Mouse (Mus musculus): ENCODE results near the gene Foxo1. TPM values are rescaled to one million over a fixed set of nuclear protein-coding genes. Genes with fewer than 3 reads are reported as not detected.

The Foxo1 gene
- 1.00 and 1.0 TPM in 2 replicates for polyA plus RNA-seq (2012; rRNA removed)
- polyA plus RNA-seq (2014; fragmentation: Nextera tagmentation; extraction: Ambion mirVana), result 1.4 and 1.6 TPM in 2 replicates

DNA sequence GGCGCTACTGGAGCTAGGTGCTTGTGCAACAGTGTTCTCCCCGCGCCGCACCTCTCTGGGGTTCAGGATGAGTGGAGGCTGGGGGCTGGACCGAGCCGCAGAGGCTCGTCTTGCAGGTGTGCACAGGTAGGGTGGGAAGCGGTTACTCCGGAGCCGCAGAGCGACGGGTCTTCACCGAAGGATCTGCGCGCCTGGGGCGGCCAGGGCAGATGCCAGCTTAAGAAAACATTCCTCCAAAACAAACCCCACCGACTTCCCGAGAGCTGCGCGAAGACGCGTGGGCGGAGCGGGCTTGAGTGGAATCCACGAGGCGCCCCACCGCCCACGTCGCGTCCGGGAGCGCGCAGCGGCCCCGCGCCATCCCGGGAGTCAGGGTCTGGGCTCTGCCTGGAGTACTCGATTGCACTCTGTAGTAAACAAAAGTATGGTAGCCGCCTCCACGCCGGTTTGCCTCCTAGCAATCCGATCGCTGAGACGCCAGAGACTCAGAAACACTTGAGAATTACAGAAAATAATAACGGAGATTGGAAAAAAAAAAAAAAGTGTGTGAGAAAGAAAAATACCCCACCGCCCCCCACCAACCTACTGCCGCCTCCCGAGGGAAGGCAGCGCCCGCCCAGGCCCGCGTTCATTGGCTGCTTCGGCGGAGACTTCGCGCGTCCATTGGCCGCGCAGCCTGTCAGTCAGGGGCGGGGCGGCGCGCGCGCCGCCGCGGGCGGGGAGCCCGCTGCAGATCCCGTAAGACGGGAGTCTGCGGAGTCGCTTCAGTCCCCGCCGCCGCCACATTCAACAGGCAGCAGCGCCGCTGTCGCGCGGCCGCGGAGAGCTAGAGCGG is at the start of gene Foxo1:
TSS of gene Foxo1 (plus strand) at position 685 of the 835 bp plus-strand sequence.
- no peak for TF ChIP-seq CTCF (IDR thresholded peaks at IDR 0.05; ENCODE audit: low read depth)
- DNase-seq (ENCODE audit: low read depth in 3 of 3, low spot score in 3 of 3) (peak; percentile 62 to 68 (median 65)), ATAC-seq (ENCODE audit: insufficient read depth) (peak; percentile 92)
- under 1% methylated on average over 76 of the region's 85 CpGs for WGBS (ENCODE audit: insufficient replicate concordance)
- Histone ChIP-seq H3K9ac (replicated peaks) (peak within 1 kb of the TSS; percentile 64), H3K4me1 (replicated peaks; ENCODE audit: control insufficient read depth in 2 of 2, insufficient read depth in 2 of 2, low read length in 1 of 2) (peaks cover 6 to 9% of the 10 kb centered on the region in 2 experiments), H3K4me2 (ENCODE audit: low read depth) (peak within 1 kb of the TSS; percentile 84), H3K4me3 (ENCODE audit: insufficient read depth in 1 of 2, low read depth in 2 of 2, low read length in 2 of 2) (peak within 1 kb of the TSS; percentile 68 to 84), H3K36me3 (replicated peaks; ENCODE audit: control insufficient read depth, insufficient read depth, low read depth) (no peaks in the 10 kb centered on the region), H3K9me3 (ENCODE audit: control insufficient read depth, low read length) (no peaks in the 10 kb centered on the region), H3K27me3 (ENCODE audit: control insufficient read depth, insufficient read depth, low read length) (peaks cover 26% of the 10 kb centered on the region), H3K27ac (no peak within 1 kb of the TSS)

DNA sequence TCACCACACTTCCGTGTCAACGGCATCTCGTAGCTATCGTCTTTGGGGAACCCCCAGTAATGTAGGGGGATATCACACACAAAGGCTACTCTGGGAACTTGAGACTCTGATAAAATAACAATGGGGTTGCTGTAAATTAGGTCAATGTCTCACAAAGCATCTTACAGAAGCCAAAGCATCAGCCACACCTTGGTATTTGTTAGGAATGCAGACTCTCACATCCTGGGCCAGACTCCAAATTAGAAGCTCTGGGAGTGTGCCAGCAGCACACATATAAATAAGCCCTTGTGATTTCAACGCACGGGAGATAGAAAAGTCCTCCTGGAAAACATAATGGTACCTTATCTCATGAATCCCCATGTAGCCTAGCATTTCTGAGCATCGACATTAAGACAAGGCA is 49.3 kb upstream of the Foxo1 start:
- Histone ChIP-seq H3K27ac (no peak overlapping the region), H3K36me3 (replicated peaks; ENCODE audit: control insufficient read depth, insufficient read depth, low read depth) (no peaks in the 10 kb centered on the region), H3K4me2 (ENCODE audit: low read depth) (no peak overlapping the region), H3K4me1 (replicated peaks; ENCODE audit: control insufficient read depth in 2 of 2, insufficient read depth in 2 of 2, low read length in 1 of 2) (no peaks in the 10 kb centered on the region), H3K9ac (replicated peaks) (no peak overlapping the region), H3K9me3 (ENCODE audit: control insufficient read depth, low read length) (no peaks in the 10 kb centered on the region), H3K27me3 (ENCODE audit: control insufficient read depth, insufficient read depth, low read length) (no peaks in the 10 kb centered on the region), H3K4me3 (ENCODE audit: insufficient read depth in 1 of 2, low read depth in 2 of 2, low read length in 2 of 2) (no peak overlapping the region)
- ATAC-seq (ENCODE audit: insufficient read depth) (no peak), DNase-seq (ENCODE audit: low read depth in 3 of 3, low spot score in 3 of 3) (no peak)
- 72% methylated on average over 7 of the region's 7 CpGs for WGBS (ENCODE audit: insufficient replicate concordance)
- TF ChIP-seq CTCF (IDR thresholded peaks at IDR 0.05; ENCODE audit: low read depth) (no peak), EP300 (IDR thresholded peaks at IDR 0.05; ENCODE audit: low read depth) (no peak)

DNA sequence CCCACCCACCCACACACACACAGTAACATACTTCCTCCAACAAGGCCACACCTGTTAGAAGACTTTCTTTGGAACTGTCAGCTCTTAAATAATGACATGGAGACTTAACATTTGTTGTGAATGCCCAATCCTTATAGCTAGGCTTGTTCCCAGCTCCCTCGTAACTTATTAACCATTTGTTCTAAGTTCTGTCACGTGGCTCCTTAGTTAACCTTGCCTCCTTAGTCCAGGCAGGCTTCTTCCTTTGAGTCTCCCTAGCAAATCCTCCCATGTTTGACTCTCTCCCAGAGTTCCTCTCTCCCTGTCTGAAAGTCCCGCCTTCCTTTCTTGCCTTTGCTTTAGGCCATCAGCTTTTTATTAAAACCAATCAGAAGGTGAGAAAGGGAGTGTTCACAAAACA is 47.1 kb upstream of the Foxo1 start:
- Histone ChIP-seq H3K4me3 (ENCODE audit: insufficient read depth in 1 of 2, low read depth in 2 of 2, low read length in 2 of 2) (no peak overlapping the region), H3K4me1 (replicated peaks; ENCODE audit: control insufficient read depth in 2 of 2, insufficient read depth in 2 of 2, low read length in 1 of 2) (no peaks in the 10 kb centered on the region), H3K9ac (replicated peaks) (no peak overlapping the region), H3K4me2 (ENCODE audit: low read depth) (no peak overlapping the region), H3K36me3 (replicated peaks; ENCODE audit: control insufficient read depth, insufficient read depth, low read depth) (no peaks in the 10 kb centered on the region), H3K27me3 (ENCODE audit: control insufficient read depth, insufficient read depth, low read length) (no peaks in the 10 kb centered on the region), H3K9me3 (ENCODE audit: control insufficient read depth, low read length) (no peaks in the 10 kb centered on the region), H3K27ac (no peak overlapping the region)
- TF ChIP-seq EP300 (IDR thresholded peaks at IDR 0.05; ENCODE audit: low read depth) (no peak), CTCF (IDR thresholded peaks at IDR 0.05; ENCODE audit: low read depth) (no peak)
- DNase-seq (ENCODE audit: low read depth in 3 of 3, low spot score in 3 of 3), result no peak
- 59% methylated on average over 3 of the region's 3 CpGs for WGBS (ENCODE audit: insufficient replicate concordance)
- ATAC-seq (ENCODE audit: insufficient read depth), result no peak

DNA sequence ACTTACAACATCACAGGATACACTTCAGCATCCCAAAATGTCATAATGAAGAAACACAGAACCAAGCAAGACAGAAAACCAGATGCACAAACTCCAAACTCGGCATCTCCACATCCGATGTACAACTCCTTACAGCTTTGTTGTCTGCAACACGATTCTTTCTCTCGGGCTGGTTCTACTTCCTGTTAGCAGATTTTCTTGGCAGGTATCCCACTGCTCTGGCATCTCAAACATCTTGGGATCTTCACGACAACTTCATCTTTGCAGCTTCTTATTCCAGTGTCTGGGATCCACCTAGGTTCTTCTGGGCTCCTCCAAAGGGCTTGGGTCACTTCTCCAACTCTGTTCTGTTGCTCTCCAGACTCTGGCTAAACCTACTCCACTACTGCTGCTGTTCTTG is 46.2 kb upstream of the Foxo1 start:
- Histone ChIP-seq H3K4me1 (replicated peaks; ENCODE audit: control insufficient read depth in 2 of 2, insufficient read depth in 2 of 2, low read length in 1 of 2) (no peaks in the 10 kb centered on the region), H3K4me3 (ENCODE audit: insufficient read depth in 1 of 2, low read depth in 2 of 2, low read length in 2 of 2) (no peak overlapping the region), H3K36me3 (replicated peaks; ENCODE audit: control insufficient read depth, insufficient read depth, low read depth) (no peaks in the 10 kb centered on the region), H3K27me3 (ENCODE audit: control insufficient read depth, insufficient read depth, low read length) (no peaks in the 10 kb centered on the region), H3K27ac (no peak overlapping the region), H3K4me2 (ENCODE audit: low read depth) (no peak overlapping the region), H3K9me3 (ENCODE audit: control insufficient read depth, low read length) (no peaks in the 10 kb centered on the region), H3K9ac (replicated peaks) (no peak overlapping the region)
- WGBS (ENCODE audit: insufficient replicate concordance), result 60% methylated on average over 5 of the region's 5 CpGs
- TF ChIP-seq CTCF (IDR thresholded peaks at IDR 0.05; ENCODE audit: low read depth) (no peak), EP300 (IDR thresholded peaks at IDR 0.05; ENCODE audit: low read depth) (no peak)
- ATAC-seq (ENCODE audit: insufficient read depth), result no peak
- DNase-seq (ENCODE audit: low read depth in 3 of 3, low spot score in 3 of 3), result no peak

DNA sequence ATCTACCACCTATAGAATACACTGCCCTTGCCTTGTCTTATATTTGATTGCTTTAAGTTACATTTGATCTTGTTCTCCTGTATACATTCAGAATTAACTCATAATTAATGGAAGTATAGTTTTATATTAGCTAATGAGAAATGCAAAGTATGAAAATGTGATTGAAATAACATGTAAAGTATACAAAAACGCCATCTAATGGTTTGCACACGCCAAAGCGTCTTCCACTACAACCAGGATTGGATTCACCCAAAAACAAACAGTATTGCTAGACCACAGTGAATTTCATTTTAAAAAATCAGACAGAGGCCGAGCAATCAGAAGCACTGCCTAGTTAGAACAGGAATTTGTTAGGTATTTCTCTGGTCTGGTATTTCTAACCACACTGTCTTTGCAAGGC is 31.6 kb upstream of the Foxo1 start:
- ATAC-seq (ENCODE audit: insufficient read depth), result no peak
- Histone ChIP-seq H3K27ac (no peak overlapping the region), H3K36me3 (replicated peaks; ENCODE audit: control insufficient read depth, insufficient read depth, low read depth) (no peaks in the 10 kb centered on the region), H3K4me3 (ENCODE audit: insufficient read depth in 1 of 2, low read depth in 2 of 2, low read length in 2 of 2) (no peak overlapping the region), H3K9ac (replicated peaks) (no peak overlapping the region), H3K4me2 (ENCODE audit: low read depth) (no peak overlapping the region), H3K4me1 (replicated peaks; ENCODE audit: control insufficient read depth in 2 of 2, insufficient read depth in 2 of 2, low read length in 1 of 2) (peaks cover 0 to 2% of the 10 kb centered on the region in 2 experiments; a peak in 1 of 4 replicates), H3K9me3 (ENCODE audit: control insufficient read depth, low read length) (no peaks in the 10 kb centered on the region), H3K27me3 (ENCODE audit: control insufficient read depth, insufficient read depth, low read length) (no peaks in the 10 kb centered on the region)
- no peak for TF ChIP-seq CTCF (IDR thresholded peaks at IDR 0.05; ENCODE audit: low read depth)
- no peak for TF ChIP-seq EP300 (IDR thresholded peaks at IDR 0.05; ENCODE audit: low read depth)
- 66% methylated on average over 4 of the region's 4 CpGs for WGBS (ENCODE audit: insufficient replicate concordance)
- DNase-seq (ENCODE audit: low read depth in 3 of 3, low spot score in 3 of 3), result no peak

Measured in liver, embryonic 14.5 days (tissue).